Mouse (Mus musculus): ENCODE results near the gene Zbtb1. TPM values are rescaled to one million over a fixed set of nuclear protein-coding genes. Genes with fewer than 3 reads are reported as not detected.
"Not testable (repeated sequence)": the region's sequence is repeated elsewhere in the genome, so short reads cannot be mapped to it uniquely, and the experiment has no call there.

The Zbtb1 gene
- polyA plus RNA-seq, 1 experiment: 0.89 TPM

GRCm38 (mm10) chr12:76435549-76435948, 65.5 kb downstream of the Zbtb1 start:
- H3K4me3 ChIP-seq (ENCODE audit: low read depth, low read length): no peak overlapping the region
- no peak overlapping the region for H3K27ac ChIP-seq (ENCODE audit: insufficient read depth, low read depth, low read length)
- WGBS: 21% methylated on average over 8 of the region's 8 CpGs
- TF ChIP-seq CTCF (IDR thresholded peaks at IDR 0.05; ENCODE audit: extremely low read depth, insufficient read length, insufficient replicate concordance, low read depth, low read length) (no peak), POLR2A (IDR thresholded peaks at IDR 0.05; ENCODE audit: low read depth, low read length) (no peak)
- peaks cover 4% of the 10 kb centered on the region for H3K27me3 ChIP-seq (ENCODE audit: control insufficient read depth, insufficient read depth, low read length)
- no peaks in the 10 kb centered on the region for H3K36me3 ChIP-seq (ENCODE audit: control insufficient read depth, insufficient read depth, low read length)
- no peaks in the 10 kb centered on the region for H3K4me1 ChIP-seq (ENCODE audit: control insufficient read depth, insufficient read depth, insufficient read length, low read length)

DNA sequence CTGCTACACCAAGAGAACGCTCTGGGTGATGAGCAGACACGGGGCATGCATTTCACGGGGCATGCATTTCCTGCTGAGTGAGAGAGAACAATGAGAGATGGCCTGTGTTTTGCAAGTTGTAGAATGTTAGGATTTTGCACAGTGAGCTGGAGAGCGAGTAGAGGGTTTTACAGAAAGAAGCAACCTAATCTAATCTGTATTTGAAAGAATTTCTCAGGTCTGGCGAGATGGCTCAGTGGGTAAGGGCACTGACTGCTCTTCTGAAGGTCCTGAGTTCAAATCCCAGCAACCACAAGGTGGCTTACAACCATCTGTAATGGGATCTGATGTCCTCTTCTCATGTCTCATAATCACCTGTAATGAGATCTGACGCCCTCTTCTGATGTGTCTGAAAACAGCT, 73.4 kb downstream of the Zbtb1 start:
- H3K4me1 ChIP-seq (ENCODE audit: control insufficient read depth, insufficient read depth, insufficient read length, low read length); H3K4me3 ChIP-seq (ENCODE audit: low read depth, low read length); H3K36me3 ChIP-seq (ENCODE audit: control insufficient read depth, insufficient read depth, low read length); H3K27me3 ChIP-seq (ENCODE audit: control insufficient read depth, insufficient read depth, low read length); H3K27ac ChIP-seq (ENCODE audit: insufficient read depth, low read depth, low read length): not testable (repeated sequence)
- 77% methylated on average over 6 of the region's 6 CpGs for WGBS

GRCm38 (mm10) chr12:76444359-76444772, 74.3 kb downstream of the Zbtb1 start:
- Histone ChIP-seq H3K4me3 (ENCODE audit: low read depth, low read length) (peak overlapping the region; percentile 63), H3K27me3 (ENCODE audit: control insufficient read depth, insufficient read depth, low read length) (no peaks in the 10 kb centered on the region), H3K27ac (ENCODE audit: insufficient read depth, low read depth, low read length) (peak overlapping the region; percentile 40; the same call in 1 of the 2 replicates), H3K4me1 (ENCODE audit: control insufficient read depth, insufficient read depth, insufficient read length, low read length) (no peaks in the 10 kb centered on the region), H3K36me3 (ENCODE audit: control insufficient read depth, insufficient read depth, low read length) (no peaks in the 10 kb centered on the region)
- TF ChIP-seq CTCF (IDR thresholded peaks at IDR 0.05; ENCODE audit: extremely low read depth, insufficient read length, insufficient replicate concordance, low read depth, low read length): no peak
- no peak for TF ChIP-seq POLR2A (IDR thresholded peaks at IDR 0.05; ENCODE audit: low read depth, low read length)
- WGBS: 34% methylated on average over 10 of the region's 10 CpGs

DNA sequence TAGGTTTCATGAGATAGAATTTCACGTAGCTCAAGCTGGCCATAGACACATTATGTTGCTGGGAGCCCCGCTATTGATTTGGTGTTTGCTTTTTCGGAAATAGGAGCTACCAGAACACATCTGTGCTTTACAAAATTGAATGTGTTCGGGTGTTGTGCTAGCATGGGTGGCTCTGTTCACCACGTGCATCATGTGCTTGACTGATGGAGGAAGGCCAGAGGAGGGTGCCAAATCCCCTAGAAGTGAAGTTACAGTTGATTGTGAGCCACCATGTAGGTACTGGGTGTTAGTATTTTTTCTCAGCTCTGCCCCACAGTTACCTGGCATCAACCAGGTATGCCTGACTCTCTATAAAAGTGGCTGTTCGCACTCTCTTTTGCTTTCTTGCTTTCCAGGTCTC, 74.8 kb downstream of the Zbtb1 start:
- H3K27ac ChIP-seq (ENCODE audit: insufficient read depth, low read depth, low read length): no peak overlapping the region
- peak overlapping the region; percentile 63; the same call in 1 of the 2 replicates for H3K4me3 ChIP-seq (ENCODE audit: low read depth, low read length)
- H3K36me3 ChIP-seq (ENCODE audit: control insufficient read depth, insufficient read depth, low read length): no peaks in the 10 kb centered on the region; the same call in 1 of the 2 replicates
- WGBS: 60% methylated on average over 6 of the region's 6 CpGs
- no peak for TF ChIP-seq CTCF (IDR thresholded peaks at IDR 0.05; ENCODE audit: extremely low read depth, insufficient read length, insufficient replicate concordance, low read depth, low read length)
- no peak for TF ChIP-seq POLR2A (IDR thresholded peaks at IDR 0.05; ENCODE audit: low read depth, low read length)
- H3K27me3 ChIP-seq (ENCODE audit: control insufficient read depth, insufficient read depth, low read length): no peaks in the 10 kb centered on the region
- no peaks in the 10 kb centered on the region for H3K4me1 ChIP-seq (ENCODE audit: control insufficient read depth, insufficient read depth, insufficient read length, low read length)

GRCm38 (mm10) chr12:76446201-76446600, 76.1 kb downstream of the Zbtb1 start:
- TF ChIP-seq POLR2A (IDR thresholded peaks at IDR 0.05; ENCODE audit: low read depth, low read length) (no peak), CTCF (IDR thresholded peaks at IDR 0.05; ENCODE audit: extremely low read depth, insufficient read length, insufficient replicate concordance, low read depth, low read length) (no peak)
- H3K27ac ChIP-seq (ENCODE audit: insufficient read depth, low read depth, low read length): no peak overlapping the region
- WGBS: 65% methylated on average over 11 of the region's 11 CpGs

More at GRCm38 (mm10) chr12:76446201-76446600, 76.1 kb downstream of the Zbtb1 start:
- no peaks in the 10 kb centered on the region for H3K4me1 ChIP-seq (ENCODE audit: control insufficient read depth, insufficient read depth, insufficient read length, low read length)
- H3K36me3 ChIP-seq (ENCODE audit: control insufficient read depth, insufficient read depth, low read length): no peaks in the 10 kb centered on the region; the same call in 1 of the 2 replicates
- H3K4me3 ChIP-seq (ENCODE audit: low read depth, low read length): no peak overlapping the region
- H3K27me3 ChIP-seq (ENCODE audit: control insufficient read depth, insufficient read depth, low read length): no peaks in the 10 kb centered on the region

Other genes with a start within 250 kb of the Zbtb1 start
- gene Esr2, start 193.0 kb upstream of the Zbtb1 start, polyA plus RNA-seq (2012; rRNA removed): 0.05 TPM in 1 of 2 replicates, not detected in the other
- not detected in 2 replicates for gene Tex21, start 123.5 kb upstream of the Zbtb1 start, polyA plus RNA-seq (2012; rRNA removed)
- 7.3 and 11.3 TPM in 2 replicates for gene Mthfd1, start 115.0 kb upstream of the Zbtb1 start, polyA plus RNA-seq (2012; rRNA removed)
- 0.04 TPM in 1 of 2 replicates, not detected in the other for gene Akap5, start 45.4 kb upstream of the Zbtb1 start, polyA plus RNA-seq (2012; rRNA removed)
- gene Zbtb25, start 664 bp upstream of the Zbtb1 start, polyA plus RNA-seq (2012; rRNA removed): 1.4 and 2.2 TPM in 2 replicates
- gene Hspa2, start 33.9 kb downstream of the Zbtb1 start, polyA plus RNA-seq (2012; rRNA removed): 3.7 and 8.9 TPM in 2 replicates
- not detected in 2 replicates for gene Ppp1r36, start 47.3 kb downstream of the Zbtb1 start, polyA plus RNA-seq (2012; rRNA removed)
- 12.3 and 16.9 TPM in 2 replicates for gene Plekhg3, start 160.6 kb downstream of the Zbtb1 start, polyA plus RNA-seq (2012; rRNA removed)

Measured in small intestine, adult 2 months (tissue).